Mouse (Mus musculus): Measurements from ENCODE around the gene Shcbp1l. TPM values are rescaled to one million over a fixed set of nuclear protein-coding genes. Genes with fewer than 3 reads are reported as not detected.
"Not testable (repeated sequence)": the region's sequence is repeated elsewhere in the genome, so short reads cannot be mapped to it uniquely, and the experiment has no call there.

Gene Shcbp1l
- total RNA-seq, 2 experiments from 2014 or later, result 2.8 to 5.3 TPM

DNA sequence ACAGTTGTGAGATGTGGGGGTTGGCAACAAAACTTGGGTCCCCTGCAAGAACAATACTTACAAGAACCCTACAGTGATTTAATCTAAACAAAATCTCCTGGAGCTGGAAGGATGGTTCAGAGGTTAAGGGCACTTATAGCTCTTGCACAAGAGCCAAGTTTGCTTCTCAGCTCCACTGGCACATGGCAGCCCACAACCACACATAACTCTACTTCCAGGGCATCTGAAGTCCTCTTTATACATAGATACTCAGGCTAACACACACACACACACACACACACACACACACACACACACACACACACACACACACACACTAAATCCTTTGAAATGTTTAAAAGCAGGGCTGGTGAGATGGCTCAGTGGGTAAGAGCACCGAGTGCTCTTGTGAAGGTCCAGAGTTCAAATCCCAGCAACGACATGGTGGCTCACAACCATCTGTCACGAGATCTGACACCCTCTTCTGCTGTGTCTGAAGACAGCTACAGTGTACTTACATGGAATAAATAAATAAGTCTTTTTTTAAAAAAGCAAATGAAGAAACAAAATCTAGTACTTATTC, 8.6 kb upstream of the Shcbp1l start:
- not testable (repeated sequence) for DNase-seq (ENCODE audit: extremely low spot score in 1 of 2, low spot score in 1 of 2)

GRCm38 (mm10) chr1:153417805-153418204, 7.2 kb upstream of the Shcbp1l start:
- peak in 1 of 2 experiments; percentile 15 for DNase-seq (ENCODE audit: extremely low spot score in 1 of 2, low spot score in 1 of 2)

DNA sequence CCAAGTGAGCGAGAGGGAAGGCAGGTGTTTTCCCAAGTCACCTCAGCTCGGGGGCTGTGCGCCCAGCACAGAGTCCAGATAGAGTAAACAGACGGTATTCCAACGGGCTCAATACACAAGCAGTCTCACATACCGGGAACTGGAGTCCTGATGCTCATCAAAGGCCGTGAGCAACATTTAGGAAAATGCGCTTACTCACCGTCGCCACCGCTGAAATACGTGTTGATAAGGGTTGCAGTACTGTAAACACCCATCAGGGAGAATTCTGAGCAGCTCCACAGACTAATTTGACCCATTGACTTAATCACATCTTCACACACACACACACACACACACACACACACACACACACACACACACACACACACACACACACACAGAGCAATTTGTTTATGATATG, 691 bp upstream of the Shcbp1l start:
- DNase-seq (ENCODE audit: extremely low spot score in 1 of 2, low spot score in 1 of 2), result no peak

GRCm38 (mm10) chr1:153431158-153431557, 6.2 kb downstream of the Shcbp1l start:
- no peak for DNase-seq (ENCODE audit: extremely low spot score in 1 of 2, low spot score in 1 of 2)

- DNase-seq (ENCODE audit: extremely low spot score in 1 of 2, low spot score in 1 of 2), result no peak
Observed at GRCm38 (mm10) chr1:153431701-153432100, 6.7 kb downstream of the Shcbp1l start.

DNA sequence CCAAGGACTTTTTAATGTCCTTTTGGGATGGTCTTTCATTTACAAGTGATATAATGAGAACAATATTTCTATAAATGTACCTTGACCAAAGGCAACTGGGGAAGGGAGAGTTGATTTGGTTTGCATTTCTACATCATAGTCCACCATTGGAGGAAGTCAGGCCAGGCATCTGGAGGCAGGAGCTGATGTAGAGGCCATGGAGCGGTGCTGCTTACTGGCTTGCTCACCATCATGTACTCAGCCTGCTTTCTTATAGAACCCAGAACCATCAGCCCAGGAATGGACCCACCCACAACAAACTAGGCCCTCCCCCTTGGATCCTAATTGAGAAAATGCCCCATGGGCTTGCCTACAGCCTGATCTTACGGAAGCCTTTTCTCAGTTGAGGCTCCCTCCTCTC, 7.4 kb downstream of the Shcbp1l start:
- no peak for DNase-seq (ENCODE audit: extremely low spot score in 1 of 2, low spot score in 1 of 2)

DNA sequence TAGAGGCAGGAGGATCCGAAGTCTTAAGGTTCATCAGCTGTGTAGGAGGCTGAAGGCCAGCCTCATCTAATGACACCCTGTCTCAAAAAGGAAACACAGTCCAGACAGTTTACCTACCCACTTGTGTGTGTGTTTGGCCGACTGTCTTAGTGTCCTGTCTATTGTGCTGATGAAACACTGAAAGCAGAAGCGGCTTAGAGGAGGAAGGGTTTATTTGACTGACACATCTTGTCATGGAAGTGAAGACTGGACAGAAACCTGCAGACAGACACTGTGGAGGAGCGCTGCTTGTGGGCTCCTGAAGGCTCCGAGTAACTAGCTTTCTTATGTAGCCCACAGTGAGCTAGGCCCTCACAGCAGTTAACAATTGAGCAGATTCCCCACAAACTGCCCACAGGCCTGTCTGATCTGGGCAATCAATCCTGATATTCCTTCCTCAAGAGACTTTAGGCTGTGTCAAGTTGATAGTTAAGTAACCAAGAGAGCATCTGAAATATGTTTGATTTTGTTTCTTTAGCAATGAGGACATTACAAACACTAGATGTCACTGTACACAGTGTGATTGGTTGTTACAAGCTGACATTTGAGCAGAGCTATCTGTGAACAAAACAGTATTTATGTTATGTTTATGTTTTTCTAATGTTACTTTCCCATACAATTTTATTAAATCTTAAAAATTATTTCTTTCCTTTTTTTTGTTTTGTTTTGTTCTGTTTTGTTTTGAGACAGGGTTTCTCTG, 9.1 kb downstream of the Shcbp1l start:
- DNase-seq (ENCODE audit: extremely low spot score in 1 of 2, low spot score in 1 of 2), result no peak

- no peak for DNase-seq (ENCODE audit: extremely low spot score in 1 of 2, low spot score in 1 of 2)
Observed at GRCm38 (mm10) chr1:153437536-153437935, 12.6 kb downstream of the Shcbp1l start.

- DNase-seq (ENCODE audit: extremely low spot score in 1 of 2, low spot score in 1 of 2), result no peak
Observed at GRCm38 (mm10) chr1:153440752-153441151, 15.8 kb downstream of the Shcbp1l start.

- DNase-seq (ENCODE audit: extremely low spot score in 1 of 2, low spot score in 1 of 2), result no peak
Observed at GRCm38 (mm10) chr1:153441656-153442055, 16.7 kb downstream of the Shcbp1l start.

DNA sequence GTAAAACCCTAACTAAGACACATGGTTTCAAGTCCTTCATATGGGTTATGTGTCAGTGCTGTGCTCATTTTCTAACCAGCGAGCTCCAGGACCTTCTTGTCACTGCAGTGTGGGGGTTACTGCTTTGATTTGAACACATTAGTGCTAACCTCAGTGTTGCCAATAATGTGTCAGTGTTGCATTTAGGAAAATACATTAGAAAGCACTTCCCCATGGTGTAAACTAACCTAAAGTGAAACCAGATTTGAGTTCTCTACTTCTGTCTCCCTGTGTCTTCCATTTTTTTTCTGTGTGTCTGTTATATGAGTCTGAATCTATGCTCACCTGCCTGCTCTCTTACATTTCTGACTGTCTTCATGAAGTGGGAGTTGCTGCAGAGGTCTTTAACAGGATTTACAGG, 18.1 kb downstream of the Shcbp1l start:
- no peak for DNase-seq (ENCODE audit: extremely low spot score in 1 of 2, low spot score in 1 of 2)

DNA sequence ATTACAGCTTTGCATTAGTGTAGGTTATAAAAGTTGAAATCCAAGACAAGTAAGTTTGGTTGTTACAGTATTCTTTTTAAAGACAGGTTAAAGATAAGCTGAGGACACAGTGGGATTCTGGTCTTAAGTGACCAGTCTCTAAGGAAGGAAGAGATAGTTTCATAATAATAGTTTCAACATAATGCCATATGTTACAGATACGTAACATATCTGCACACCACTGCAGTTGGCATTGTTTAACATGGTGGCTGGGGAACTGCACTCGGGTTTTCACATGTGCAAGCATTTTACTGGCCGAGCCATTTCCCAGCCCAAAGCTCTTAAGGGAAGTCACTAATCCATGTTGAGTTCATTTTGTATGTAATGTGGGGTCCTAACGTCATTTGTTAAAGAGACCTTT, 18.7 kb downstream of the Shcbp1l start:
- DNase-seq (ENCODE audit: extremely low spot score in 1 of 2, low spot score in 1 of 2), result no peak

DNA sequence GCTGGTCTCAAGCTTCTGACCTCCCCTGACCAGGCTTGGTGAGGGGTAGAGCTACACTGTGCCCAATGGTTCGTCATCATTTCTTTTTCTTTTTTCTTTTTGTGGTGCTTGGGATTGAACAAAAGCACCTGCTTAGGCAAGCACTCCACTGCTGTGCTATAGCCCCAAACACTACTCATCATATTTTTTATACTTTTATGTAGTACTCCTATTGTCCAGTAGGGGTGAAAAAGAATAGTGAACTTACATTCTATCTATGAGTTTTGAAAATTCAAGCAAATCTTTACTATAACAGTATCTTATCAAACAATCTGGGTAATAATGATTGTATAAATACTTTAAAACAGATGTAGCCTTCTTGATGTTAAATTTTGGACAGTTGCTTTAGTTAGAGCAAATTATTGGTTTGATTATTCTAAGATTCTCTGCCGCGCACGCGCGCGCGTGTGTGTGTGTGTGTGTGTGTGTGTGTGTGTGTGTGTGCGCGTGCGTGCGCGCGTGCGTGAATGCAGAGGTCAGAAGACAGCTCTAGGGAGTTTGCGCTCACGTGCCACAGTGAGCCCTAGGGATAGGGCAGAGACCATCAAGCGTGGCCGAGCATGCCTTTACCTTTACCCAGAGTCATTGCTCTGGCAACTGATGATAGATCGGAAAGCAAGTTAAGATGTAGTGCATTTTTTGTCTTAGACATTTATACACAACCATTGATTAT, 21.3 kb downstream of the Shcbp1l start:
- no peak for DNase-seq (ENCODE audit: extremely low spot score in 1 of 2, low spot score in 1 of 2)

DNA sequence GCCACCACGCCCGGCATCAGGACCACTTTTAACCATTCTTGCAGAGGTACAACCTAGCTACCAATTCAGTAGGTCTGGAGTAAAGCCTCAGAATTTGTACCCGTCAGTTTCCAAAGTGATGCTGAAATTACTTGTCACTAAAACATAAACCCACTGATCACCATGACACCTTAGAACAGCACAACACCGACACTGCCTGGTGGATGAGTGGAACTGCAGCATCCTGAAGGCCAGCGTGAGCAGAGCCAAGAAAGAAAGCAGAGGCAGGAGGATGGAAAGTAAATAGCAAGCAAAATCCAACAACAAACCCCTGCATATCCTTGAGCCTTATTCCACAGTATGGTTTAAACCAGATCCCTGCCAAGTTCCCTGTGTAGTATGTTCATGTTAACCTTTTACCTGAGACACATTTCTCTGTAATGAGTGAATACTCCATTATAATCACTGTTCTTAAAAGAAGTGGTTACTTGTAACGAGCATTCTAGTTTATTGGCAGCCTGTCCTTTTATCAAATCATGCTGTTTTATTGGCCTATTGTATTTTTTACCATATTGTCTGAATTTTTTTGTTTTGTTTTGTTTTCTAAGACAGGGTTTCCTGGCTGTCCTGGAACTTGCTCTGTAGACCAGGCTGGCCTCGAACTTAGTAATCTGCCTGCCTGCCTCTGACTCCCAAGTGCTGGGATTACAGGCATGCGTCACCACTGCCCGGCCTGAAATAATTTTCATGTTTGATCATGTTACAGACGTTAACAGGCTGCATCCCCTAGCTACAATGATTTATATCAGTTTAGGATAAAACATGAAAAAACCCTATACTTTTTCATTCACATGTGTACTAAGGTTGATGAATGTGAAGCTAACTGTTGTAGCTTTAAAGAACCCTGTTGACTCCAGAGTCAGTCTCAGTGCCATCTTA, 26.5 kb downstream of the Shcbp1l start:
- peak in 1 of 2 experiments; percentile 48 for DNase-seq (ENCODE audit: extremely low spot score in 1 of 2, low spot score in 1 of 2)

- no peak for DNase-seq (ENCODE audit: extremely low spot score in 1 of 2, low spot score in 1 of 2)
Observed at GRCm38 (mm10) chr1:153453146-153453642, 28.2 kb downstream of the Shcbp1l start.

GRCm38 (mm10) chr1:153456137-153456536, 31.2 kb downstream of the Shcbp1l start:
- no peak for DNase-seq (ENCODE audit: extremely low spot score in 1 of 2, low spot score in 1 of 2)

DNA sequence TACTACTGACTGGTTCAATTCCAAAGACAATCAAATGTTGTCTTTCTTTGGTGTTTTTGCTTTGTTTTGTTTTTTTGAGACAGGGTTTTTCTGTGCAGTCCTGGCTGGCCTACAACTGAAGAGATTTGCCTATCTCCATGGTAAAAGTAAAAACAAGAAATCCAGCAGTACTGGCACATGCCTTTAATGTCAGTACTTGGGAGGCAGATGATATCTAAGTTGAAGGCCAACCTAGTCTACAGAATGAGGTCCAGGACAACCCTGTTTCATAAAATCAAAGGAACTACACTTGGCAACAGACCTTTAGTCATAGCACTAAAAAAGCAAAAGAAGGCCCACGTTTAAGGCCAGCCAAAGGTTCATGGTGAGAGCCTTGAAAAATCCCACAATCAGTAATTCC, 36.8 kb downstream of the Shcbp1l start:
- no peak for DNase-seq (ENCODE audit: extremely low spot score in 1 of 2, low spot score in 1 of 2)

DNA sequence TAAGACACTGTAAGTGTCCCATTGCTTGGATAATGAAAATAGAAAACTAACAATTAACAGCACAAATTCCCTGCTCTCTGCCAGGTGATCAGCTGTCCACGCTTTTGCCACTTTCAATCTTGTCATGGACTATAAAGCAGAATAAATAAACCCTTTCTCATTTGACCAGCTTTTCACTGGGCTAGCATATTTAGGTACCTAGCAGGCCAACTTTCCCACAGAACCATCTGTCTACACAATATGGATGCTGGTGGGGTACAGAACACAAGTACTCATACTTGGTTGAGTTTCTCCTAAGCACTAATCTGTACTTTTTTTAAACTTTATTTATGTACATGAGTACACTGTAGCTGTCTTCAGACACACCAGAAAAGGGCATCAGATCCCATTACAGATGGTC, 54.3 kb downstream of the Shcbp1l start:
- no peak for DNase-seq (ENCODE audit: extremely low spot score in 1 of 2, low spot score in 1 of 2)

DNA sequence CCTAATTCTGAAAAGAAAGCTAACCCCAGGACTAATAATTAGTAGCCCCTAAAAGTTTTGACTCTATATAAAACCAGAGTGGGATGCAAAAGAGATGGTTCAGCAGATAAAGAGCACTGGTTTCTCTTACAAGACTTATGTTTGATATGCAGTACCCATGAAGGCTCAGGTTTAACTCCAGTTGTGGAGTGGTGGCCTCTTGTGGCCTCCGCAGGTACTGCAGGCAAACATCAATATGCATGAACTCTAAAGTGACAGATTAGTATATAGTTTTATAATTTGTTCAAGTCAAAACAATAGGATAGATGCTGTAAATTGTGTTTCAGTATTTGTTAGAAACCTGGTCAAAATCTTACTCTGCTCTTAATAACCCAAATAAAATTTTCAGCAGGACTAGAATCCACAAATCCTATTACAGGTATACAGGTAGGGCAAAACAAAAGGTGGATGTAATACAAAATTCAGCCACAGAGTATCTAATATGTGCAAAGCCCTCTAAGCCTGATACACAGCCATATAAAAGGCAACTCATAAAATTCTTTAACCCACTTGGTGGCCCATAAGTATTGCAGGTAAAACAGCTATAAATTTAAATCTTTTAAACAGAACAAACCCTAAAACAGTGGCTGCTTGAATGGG, 55.5 kb downstream of the Shcbp1l start:
- peak; percentile 42 to 80 for DNase-seq (ENCODE audit: extremely low spot score in 1 of 2, low spot score in 1 of 2)

GRCm38 (mm10) chr1:153481025-153481412, 56.1 kb downstream of the Shcbp1l start:
- no peak for DNase-seq (ENCODE audit: extremely low spot score in 1 of 2, low spot score in 1 of 2)
